27 mouse cellular contexts compared by ENCODE assay signal in the genomic region with DNA sequence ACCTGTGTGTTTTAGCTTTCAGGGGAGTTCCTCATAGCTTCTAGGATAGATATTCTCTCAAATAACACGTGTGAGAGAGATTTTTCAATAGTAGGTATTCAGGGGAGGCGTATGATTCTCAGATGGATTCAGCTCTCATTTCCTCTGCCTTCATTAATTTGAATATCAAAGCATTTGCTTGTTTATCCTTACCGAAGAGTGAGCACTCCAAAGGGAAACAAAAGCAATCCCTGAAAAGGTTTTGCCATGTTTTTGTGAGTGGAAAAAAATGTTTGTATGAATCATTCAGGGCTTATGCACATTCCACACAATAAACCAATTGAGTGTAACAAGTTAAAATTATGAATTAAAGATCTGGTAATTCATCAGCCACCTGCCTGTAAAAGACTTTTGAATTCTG. TPM values are rescaled to one million over a fixed set of nuclear protein-coding genes. Genes with fewer than 3 reads are reported as not detected.
A peak's percentile ranks its signal among the peaks of the same experiment; 100 is the strongest.
DNase-seq lines count a peak whose midpoint lies in the region; ATAC-seq and TF ChIP-seq lines count a peak whose summit lies in the region.
"Had no signal": no experiment of that assay in that cellular context is flagged by ENCODE, and none has a peak within 500 bp of the region (broad histone marks: within the 10 kb centered on the region; RNA-seq: fewer than 3 reads in every experiment).

No protein-coding gene starts in this region.

- H3K4me2 ChIP-seq in forebrain, embryonic 14.5 days (ENCODE audit: low read length): no peak overlapping the region
- no peak overlapping the region for H3K4me2 ChIP-seq in forebrain, embryonic 12.5 days
- no peak overlapping the region for H3K4me2 ChIP-seq in forebrain, postnatal 0 days (ENCODE audit: low read depth)
- H3K4me2 ChIP-seq in midbrain, embryonic 16.5 days (ENCODE audit: low read length): no peak overlapping the region
- no peak overlapping the region for H3K4me2 ChIP-seq in midbrain, embryonic 11.5 days
- H3K4me2 ChIP-seq: embryonic facial prominence, embryonic 13.5 days; heart, embryonic 11.5 days; hindbrain, embryonic 14.5 days had no signal

- no peak for TF ChIP-seq CTCF in forebrain, postnatal 0 days (IDR thresholded peaks at IDR 0.05; ENCODE audit: low read depth)

- no peak overlapping the region for H3K4me3 ChIP-seq in forebrain, embryonic 14.5 days (ENCODE audit: low read depth, low read length)
- H3K4me3 ChIP-seq in forebrain, embryonic 12.5 days (replicated peaks): no peak overlapping the region
- no peak overlapping the region for H3K4me3 ChIP-seq in forebrain, postnatal 0 days (ENCODE audit: low read depth, low read length)
- H3K4me3 ChIP-seq in forebrain, embryonic 10.5 days: no peak overlapping the region
- H3K4me3 ChIP-seq in midbrain, embryonic 16.5 days (ENCODE audit: low read depth, low read length): no peak overlapping the region
- no peak overlapping the region for H3K4me3 ChIP-seq in midbrain, embryonic 11.5 days (ENCODE audit: low read depth, low read length)
- H3K4me3 ChIP-seq: embryonic facial prominence, embryonic 10.5 days; embryonic facial prominence, embryonic 13.5 days; erythroblast, embryonic 14.5 days; gastrocnemius, adult 2 months had no signal

- no peaks in the 10 kb centered on the region for H3K36me3 ChIP-seq in forebrain, embryonic 14.5 days (ENCODE audit: control insufficient read depth, insufficient read depth, low read length)
- H3K36me3 ChIP-seq in forebrain, embryonic 12.5 days (replicated peaks): no peaks in the 10 kb centered on the region
- no peaks in the 10 kb centered on the region for H3K36me3 ChIP-seq in forebrain, postnatal 0 days (ENCODE audit: insufficient read depth)
- no peaks in the 10 kb centered on the region for H3K36me3 ChIP-seq in forebrain, embryonic 10.5 days (replicated peaks)
- no peaks in the 10 kb centered on the region for H3K36me3 ChIP-seq in midbrain, embryonic 16.5 days (ENCODE audit: control insufficient read depth, insufficient read depth, low read length)
- H3K36me3 ChIP-seq in midbrain, embryonic 11.5 days (ENCODE audit: control insufficient read depth, insufficient read depth, low read length): no peaks in the 10 kb centered on the region
- H3K36me3 ChIP-seq: embryonic facial prominence, embryonic 10.5 days; embryonic facial prominence, embryonic 13.5 days had no signal

- H3K4me1 ChIP-seq in forebrain, embryonic 14.5 days (ENCODE audit: control insufficient read depth, insufficient read depth, low read length): peaks cover 9% of the 10 kb centered on the region
- H3K4me1 ChIP-seq in forebrain, embryonic 12.5 days: 0 out of 2 replicates have a peak, but pooled peaks cover 4% of the 10 kb centered on the region
- H3K4me1 ChIP-seq in forebrain, postnatal 0 days (ENCODE audit: insufficient read depth): peaks cover 3% of the 10 kb centered on the region; the same call in 1 of the 2 replicates
- H3K4me1 ChIP-seq in forebrain, embryonic 10.5 days: no peaks in the 10 kb centered on the region
- H3K4me1 ChIP-seq in midbrain, embryonic 16.5 days (ENCODE audit: control insufficient read depth, insufficient read depth, low read length): no peaks in the 10 kb centered on the region
- H3K4me1 ChIP-seq in midbrain, embryonic 11.5 days (ENCODE audit: control insufficient read depth, insufficient read depth, low read length): no peaks in the 10 kb centered on the region
- H3K4me1 ChIP-seq: embryonic facial prominence, embryonic 10.5 days; embryonic facial prominence, embryonic 13.5 days had no signal

- H3K9ac ChIP-seq in forebrain, embryonic 14.5 days (ENCODE audit: low read length): no peak overlapping the region
- no peak overlapping the region for H3K9ac ChIP-seq in forebrain, embryonic 12.5 days
- H3K9ac ChIP-seq in forebrain, postnatal 0 days: no peak overlapping the region
- H3K9ac ChIP-seq in midbrain, embryonic 16.5 days (ENCODE audit: low read depth, low read length): no peak overlapping the region
- no peak overlapping the region for H3K9ac ChIP-seq in midbrain, embryonic 11.5 days (ENCODE audit: low read length)
- H3K9ac ChIP-seq: embryonic facial prominence, embryonic 13.5 days; hindbrain, embryonic 14.5 days had no signal

- 0 out of 2 replicates have a peak, but pooled peaks have one; percentile 42 for ATAC-seq in forebrain, embryonic 14.5 days
- ATAC-seq in forebrain, embryonic 12.5 days (ENCODE audit: low FRiP score): no peak
- ATAC-seq in forebrain, postnatal 0 days: peak; percentile 40; the same call in 1 of the 2 replicates
- 0 out of 2 replicates have a peak, but pooled peaks have one; percentile 54 for ATAC-seq in midbrain, embryonic 16.5 days
- no peak for ATAC-seq in midbrain, embryonic 11.5 days (ENCODE audit: low FRiP score)
- ATAC-seq: hindbrain, postnatal 0 days; inflammation-experienced regulatory T-cells, adult 6 months; intestine, embryonic 16.5 days; Patski had no signal

- H3K27me3 ChIP-seq in forebrain, embryonic 14.5 days (replicated peaks; ENCODE audit: control insufficient read depth, insufficient read depth, low read length): no peaks in the 10 kb centered on the region
- no peaks in the 10 kb centered on the region for H3K27me3 ChIP-seq in forebrain, embryonic 12.5 days
- H3K27me3 ChIP-seq in forebrain, postnatal 0 days (ENCODE audit: insufficient read depth, low read length): no peaks in the 10 kb centered on the region
- H3K27me3 ChIP-seq in forebrain, embryonic 10.5 days (ENCODE audit: poor library complexity, severe bottlenecking): no peaks in the 10 kb centered on the region
- no peaks in the 10 kb centered on the region for H3K27me3 ChIP-seq in midbrain, embryonic 16.5 days (ENCODE audit: control insufficient read depth, insufficient read depth, low read depth, low read length)
- H3K27me3 ChIP-seq in midbrain, embryonic 11.5 days (ENCODE audit: control insufficient read depth, insufficient read depth, low read length): no peaks in the 10 kb centered on the region
- H3K27me3 ChIP-seq: embryonic facial prominence, embryonic 13.5 days; Patski had no signal

- 7% methylated on average over 3 of the region's 3 CpGs for WGBS in forebrain, embryonic 14.5 days
- WGBS in forebrain, embryonic 12.5 days: 20% methylated on average over 3 of the region's 3 CpGs
- 7% methylated on average over 3 of the region's 3 CpGs for WGBS in forebrain, postnatal 0 days
- WGBS in forebrain, embryonic 10.5 days: 56% methylated on average over 3 of the region's 3 CpGs
- WGBS in midbrain, embryonic 16.5 days: 15% methylated on average over 3 of the region's 3 CpGs
- 53% methylated on average over 3 of the region's 3 CpGs for WGBS in midbrain, embryonic 11.5 days

- no peak overlapping the region for H3K27ac ChIP-seq in forebrain, embryonic 14.5 days (ENCODE audit: low read depth, low read length)
- no peak overlapping the region for H3K27ac ChIP-seq in forebrain, embryonic 12.5 days
- no peak overlapping the region for H3K27ac ChIP-seq in forebrain, postnatal 0 days (ENCODE audit: low read depth, low read length)
- no peak overlapping the region for H3K27ac ChIP-seq in forebrain, embryonic 10.5 days
- no peak overlapping the region for H3K27ac ChIP-seq in midbrain, embryonic 16.5 days (ENCODE audit: low read length)
- H3K27ac ChIP-seq in midbrain, embryonic 11.5 days (ENCODE audit: low read depth, low read length): no peak overlapping the region
- H3K27ac ChIP-seq: embryonic facial prominence, embryonic 10.5 days; embryonic facial prominence, embryonic 13.5 days; gastrocnemius, adult 2 months; hindbrain, embryonic 14.5 days; hindbrain, postnatal 0 days had no signal

- DNase-seq in forebrain, embryonic 14.5 days (ENCODE audit: low spot score): peak; percentile 35
- no peak for DNase-seq in forebrain, postnatal 0 days
- DNase-seq in forebrain, embryonic 10.5 days (ENCODE audit: extremely low spot score, low spot score): no peak
- DNase-seq in midbrain, embryonic 11.5 days (ENCODE audit: low spot score, missing footprints): no peak
- DNase-seq: adrenal gland, postnatal 10 days; adrenal gland, postnatal 36 days; cerebellum, adult 11 months; cerebellum, adult 2 months; cerebellum, postnatal 10 days; cerebellum, postnatal 36 days; embryo, embryonic 11 days; gastrocnemius, adult 2 months; gastrocnemius, postnatal 14 days; heart, adult 11 months; kidney, adult 18-20 months had no signal

- H3K9me3 ChIP-seq in forebrain, embryonic 14.5 days (replicated peaks; ENCODE audit: control insufficient read depth, low read length): no peaks in the 10 kb centered on the region
- H3K9me3 ChIP-seq in forebrain, embryonic 12.5 days: no peaks in the 10 kb centered on the region
- no peaks in the 10 kb centered on the region for H3K9me3 ChIP-seq in forebrain, postnatal 0 days (ENCODE audit: low read length)
- no peaks in the 10 kb centered on the region for H3K9me3 ChIP-seq in forebrain, embryonic 10.5 days
- no peaks in the 10 kb centered on the region for H3K9me3 ChIP-seq in midbrain, embryonic 16.5 days (replicated peaks; ENCODE audit: control insufficient read depth, low read length, poor library complexity, severe bottlenecking)
- H3K9me3 ChIP-seq in midbrain, embryonic 11.5 days (ENCODE audit: control insufficient read depth, low read length): no peaks in the 10 kb centered on the region
- H3K9me3 ChIP-seq: embryonic facial prominence, embryonic 10.5 days; embryonic facial prominence, embryonic 13.5 days had no signal

RNA-seq across cellular contexts. Expression of a gene that starts 29.1 kb away (rescaled TPM):
- 41.7 and 52.0 TPM in 2 replicates for polyA plus RNA-seq in forebrain, embryonic 14.5 days (2014; fragmentation: Nextera tagmentation; extraction: Ambion mirVana)
- 19.9 and 20.4 TPM in 2 replicates for polyA plus RNA-seq in forebrain, embryonic 12.5 days (2016; fragmentation: Nextera tagmentation; extraction: Ambion mirVana)
- 53.3 and 60.3 TPM in 2 replicates for total RNA-seq in forebrain, postnatal 0 days (2014; rRNA removed)
- 54.6 and 59.8 TPM in 2 replicates for polyA plus RNA-seq in forebrain, postnatal 0 days (2015; fragmentation: Nextera tagmentation; extraction: Ambion mirVana)
- 3.0 and 4.6 TPM in 2 replicates for polyA plus RNA-seq in forebrain, embryonic 10.5 days (2016; fragmentation: Nextera tagmentation; extraction: Ambion mirVana)
- polyA plus RNA-seq in midbrain, embryonic 16.5 days (2015; fragmentation: Nextera tagmentation; extraction: Ambion mirVana): 65.9 and 67.1 TPM in 2 replicates
- 11.5 and 12.7 TPM in 2 replicates for polyA plus RNA-seq in midbrain, embryonic 11.5 days (2014; fragmentation: Nextera tagmentation; extraction: Ambion mirVana)
- total RNA-seq: gastrocnemius, adult 2 months; hematopoietic stem cell, adult 5-6 weeks had no signal
- polyA plus RNA-seq: erythroblast, embryonic 14.5 days; inflammation-experienced regulatory T-cells, adult 6 months had no signal

Comparison
In these comparisons a context has a peak if more than half of its experiments do, and no peak if none do; other contexts are left out.
1. ATAC-seq: peak in forebrain, embryonic 14.5 days (single experiment), forebrain, postnatal 0 days (single experiment) and midbrain, embryonic 16.5 days (single experiment); none in forebrain, embryonic 12.5 days (single experiment) and midbrain, embryonic 11.5 days (single experiment).